Mouse (Mus musculus): Measurements from ENCODE around the gene Rap1gds1.

Rap1gds1 gene

GRCm38 (mm10) chr3:139074484-139075211 lies at the start of gene Rap1gds1:
Rap1gds1 (minus strand) TSS chr3:139075201.
- no peaks in the 10 kb centered on the region for H3K36me3 ChIP-seq (ENCODE audit: insufficient read depth, low read length)
- TF ChIP-seq NANOG (IDR thresholded peaks at IDR 0.05; ENCODE audit: borderline replicate concordance, low read length) (no peak), CTCF (conservative IDR thresholded peaks at IDR 0.05; ENCODE audit: low read length) (no peak)

GRCm38 (mm10) chr3:139118446-139118845 lies 43.4 kb upstream of the Rap1gds1 start:
- Histone ChIP-seq H3K4me3 (replicated peaks; ENCODE audit: low read length) (no peak overlapping the region), H3K9me3 (ENCODE audit: low read length) (no peaks in the 10 kb centered on the region), H3K36me3 (ENCODE audit: insufficient read depth, low read length) (no peaks in the 10 kb centered on the region), H3K4me1 (replicated peaks; ENCODE audit: low read depth, low read length) (no peaks in the 10 kb centered on the region), H3K27me3 (ENCODE audit: insufficient read depth, low read length) (no peaks in the 10 kb centered on the region)
- TF ChIP-seq CTCF (conservative IDR thresholded peaks at IDR 0.05; ENCODE audit: low read length) (no peak), NANOG (IDR thresholded peaks at IDR 0.05; ENCODE audit: borderline replicate concordance, low read length) (no peak), POU5F1 (IDR thresholded peaks at IDR 0.05; ENCODE audit: borderline replicate concordance, low read length) (no peak)

More at GRCm38 (mm10) chr3:139074484-139075211, at the start of gene Rap1gds1:
- Histone ChIP-seq H3K27me3 (ENCODE audit: insufficient read depth, low read length) (peaks cover 17% of the 10 kb centered on the region), H3K4me1 (replicated peaks; ENCODE audit: low read depth, low read length) (peaks cover 13% of the 10 kb centered on the region; the same call in 1 of the 2 replicates), H3K4me3 (replicated peaks; ENCODE audit: low read length) (peak within 1 kb of the TSS; percentile 91), H3K9me3 (ENCODE audit: low read length) (no peaks in the 10 kb centered on the region)

- TF ChIP-seq CTCF (conservative IDR thresholded peaks at IDR 0.05; ENCODE audit: low read length) (no peak), NANOG (IDR thresholded peaks at IDR 0.05; ENCODE audit: borderline replicate concordance, low read length) (no peak)
- H3K36me3 ChIP-seq (ENCODE audit: insufficient read depth, low read length), result no peaks in the 10 kb centered on the region
- no peaks in the 10 kb centered on the region for H3K4me1 ChIP-seq (replicated peaks; ENCODE audit: low read depth, low read length)
- no peaks in the 10 kb centered on the region for H3K9me3 ChIP-seq (ENCODE audit: low read length)
- H3K4me3 ChIP-seq (replicated peaks; ENCODE audit: low read length), result no peak overlapping the region
- no peaks in the 10 kb centered on the region for H3K27me3 ChIP-seq (ENCODE audit: insufficient read depth, low read length)
Measured at GRCm38 (mm10) chr3:139116733-139117337, 41.8 kb upstream of the Rap1gds1 start.

GRCm38 (mm10) chr3:139112335-139112973 lies 37.5 kb upstream of the Rap1gds1 start:
- no peaks in the 10 kb centered on the region for H3K27me3 ChIP-seq (ENCODE audit: insufficient read depth, low read length)
- no peaks in the 10 kb centered on the region for H3K36me3 ChIP-seq (ENCODE audit: insufficient read depth, low read length)
- no peaks in the 10 kb centered on the region for H3K9me3 ChIP-seq (ENCODE audit: low read length)
- no peaks in the 10 kb centered on the region for H3K4me1 ChIP-seq (replicated peaks; ENCODE audit: low read depth, low read length)
- TF ChIP-seq CTCF (conservative IDR thresholded peaks at IDR 0.05; ENCODE audit: low read length) (no peak), NANOG (IDR thresholded peaks at IDR 0.05; ENCODE audit: borderline replicate concordance, low read length) (no peak), POU5F1 (IDR thresholded peaks at IDR 0.05; ENCODE audit: borderline replicate concordance, low read length) (no peak)
- no peak overlapping the region for H3K4me3 ChIP-seq (replicated peaks; ENCODE audit: low read length)

GRCm38 (mm10) chr3:139111877-139112276 lies 36.9 kb upstream of the Rap1gds1 start:
- Histone ChIP-seq H3K9me3 (ENCODE audit: low read length) (no peaks in the 10 kb centered on the region), H3K36me3 (ENCODE audit: insufficient read depth, low read length) (no peaks in the 10 kb centered on the region), H3K27me3 (ENCODE audit: insufficient read depth, low read length) (no peaks in the 10 kb centered on the region), H3K4me3 (replicated peaks; ENCODE audit: low read length) (no peak overlapping the region), H3K4me1 (replicated peaks; ENCODE audit: low read depth, low read length) (0 out of 2 replicates have a peak, but pooled peaks cover 2% of the 10 kb centered on the region)
- TF ChIP-seq CTCF (conservative IDR thresholded peaks at IDR 0.05; ENCODE audit: low read length) (no peak), POU5F1 (IDR thresholded peaks at IDR 0.05; ENCODE audit: borderline replicate concordance, low read length) (no peak), NANOG (IDR thresholded peaks at IDR 0.05; ENCODE audit: borderline replicate concordance, low read length) (no peak)

GRCm38 (mm10) chr3:139108176-139108575 lies 33.2 kb upstream of the Rap1gds1 start:
- Histone ChIP-seq H3K4me1 (replicated peaks; ENCODE audit: low read depth, low read length) (0 out of 2 replicates have a peak, but pooled peaks cover 2% of the 10 kb centered on the region), H3K27me3 (ENCODE audit: insufficient read depth, low read length) (no peaks in the 10 kb centered on the region), H3K4me3 (replicated peaks; ENCODE audit: low read length) (no peak overlapping the region), H3K36me3 (ENCODE audit: insufficient read depth, low read length) (no peaks in the 10 kb centered on the region), H3K9me3 (ENCODE audit: low read length) (no peaks in the 10 kb centered on the region)
- TF ChIP-seq NANOG (IDR thresholded peaks at IDR 0.05; ENCODE audit: borderline replicate concordance, low read length) (no peak), POU5F1 (IDR thresholded peaks at IDR 0.05; ENCODE audit: borderline replicate concordance, low read length) (no peak), CTCF (conservative IDR thresholded peaks at IDR 0.05; ENCODE audit: low read length) (no peak)

- TF ChIP-seq POU5F1 (IDR thresholded peaks at IDR 0.05; ENCODE audit: borderline replicate concordance, low read length), result no peak
- TF ChIP-seq CTCF (conservative IDR thresholded peaks at IDR 0.05; ENCODE audit: low read length), result no peak
- no peak for TF ChIP-seq NANOG (IDR thresholded peaks at IDR 0.05; ENCODE audit: borderline replicate concordance, low read length)
- no peaks in the 10 kb centered on the region for H3K9me3 ChIP-seq (ENCODE audit: low read length)
Measured at GRCm38 (mm10) chr3:139103914-139104313, 28.9 kb upstream of the Rap1gds1 start.

GRCm38 (mm10) chr3:139103346-139103745 lies 28.3 kb upstream of the Rap1gds1 start:
- Histone ChIP-seq H3K4me1 (replicated peaks; ENCODE audit: low read depth, low read length) (0 out of 2 replicates have a peak, but pooled peaks cover 2% of the 10 kb centered on the region), H3K9me3 (ENCODE audit: low read length) (no peaks in the 10 kb centered on the region), H3K27me3 (ENCODE audit: insufficient read depth, low read length) (no peaks in the 10 kb centered on the region), H3K36me3 (ENCODE audit: insufficient read depth, low read length) (no peaks in the 10 kb centered on the region), H3K4me3 (replicated peaks; ENCODE audit: low read length) (no peak overlapping the region)
- TF ChIP-seq POU5F1 (IDR thresholded peaks at IDR 0.05; ENCODE audit: borderline replicate concordance, low read length), result no peak

More at GRCm38 (mm10) chr3:139103914-139104313, 28.9 kb upstream of the Rap1gds1 start:
- Histone ChIP-seq H3K36me3 (ENCODE audit: insufficient read depth, low read length) (no peaks in the 10 kb centered on the region), H3K27me3 (ENCODE audit: insufficient read depth, low read length) (no peaks in the 10 kb centered on the region), H3K4me3 (replicated peaks; ENCODE audit: low read length) (no peak overlapping the region), H3K4me1 (replicated peaks; ENCODE audit: low read depth, low read length) (0 out of 2 replicates have a peak, but pooled peaks cover 2% of the 10 kb centered on the region)

All from E14TG2a.4 (cell line).